Mouse (Mus musculus) effector memory CD4-positive, alpha-beta T cell, adult 5 months (primary cell): ENCODE data around the gene Arntl2. TPM values are rescaled to one million over a fixed set of nuclear protein-coding genes. Genes with fewer than 3 reads are reported as not detected.

ENCODE experiments used
- polyA plus RNA-seq: library from polyadenylated mRNA; unstranded; fragments of 100-300 nt; shearing (Covaris generic); gene quantifications from one replicate; pipeline ENCODE4 v1.2.1, GENCODE M21; 2017

Arntl2 gene
- not detected for polyA plus RNA-seq

DNA sequence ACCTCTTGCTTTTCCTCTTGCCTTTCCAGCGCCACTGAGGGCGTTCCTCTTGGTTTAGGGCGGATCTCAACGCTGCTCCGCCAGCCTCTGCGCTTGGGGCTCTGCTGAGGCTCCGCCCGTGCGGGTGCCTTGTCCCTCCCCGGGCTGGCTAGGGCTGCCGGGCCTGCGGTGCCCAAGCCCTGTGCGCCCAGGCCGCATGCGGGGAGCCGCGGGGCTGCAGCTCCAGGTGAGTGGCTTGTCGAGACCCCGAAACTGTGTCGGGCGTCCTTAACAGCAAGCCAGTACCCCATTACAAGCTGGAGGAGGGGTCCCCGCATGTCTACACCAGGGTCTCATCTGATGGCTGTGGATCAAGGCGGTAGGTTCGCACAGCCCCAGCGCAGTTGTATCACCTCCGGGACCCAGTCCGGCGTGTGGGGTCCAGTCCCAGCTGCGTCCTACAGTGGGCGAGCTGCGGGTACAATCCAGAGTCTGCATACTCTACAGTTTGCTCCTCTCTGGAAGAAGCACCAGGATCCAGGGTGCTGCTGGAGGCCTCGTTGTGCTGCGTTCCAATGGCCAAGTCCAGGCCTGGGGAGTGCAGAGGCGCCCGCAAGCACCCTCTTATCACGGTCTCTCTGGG, at the start of gene Arntl2:
Arntl2 (plus strand) TSS at position 132 of the 622 bp plus-strand sequence.

DNA sequence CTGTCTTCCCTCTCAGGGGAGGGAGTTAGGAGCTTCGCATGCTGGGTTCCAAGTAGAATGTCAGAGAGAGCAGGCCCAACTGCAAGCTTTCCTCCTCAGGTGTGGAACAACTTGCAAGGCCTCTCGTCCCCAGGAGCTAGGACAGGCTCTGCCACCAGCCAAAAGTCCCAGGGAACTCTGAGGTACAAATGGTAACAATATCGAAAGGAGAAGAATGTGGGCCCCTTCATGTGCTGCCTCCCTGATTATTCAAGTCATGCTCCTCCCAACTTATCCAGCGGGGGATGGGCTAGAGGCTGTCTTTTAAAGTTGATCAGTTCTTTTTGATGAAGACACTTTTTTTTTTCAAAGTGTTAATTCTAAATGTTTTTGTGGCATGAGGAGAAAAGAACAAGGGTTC, 54.2 kb downstream of the Arntl2 start, which contains the start of gene Smco2:
Smco2 (plus strand) TSS at position 55 of the 400 bp plus-strand sequence.

Other genes with a start within 250 kb of the Arntl2 start
- 127 TPM for gene Fgfr1op2, start 218.9 kb upstream of the Arntl2 start, polyA plus RNA-seq
- gene Ints13, start 218.2 kb upstream of the Arntl2 start, polyA plus RNA-seq = 79.6 TPM
- gene Med21, start 153.5 kb upstream of the Arntl2 start, polyA plus RNA-seq = 76.9 TPM
- gene Tm7sf3, start 153.2 kb upstream of the Arntl2 start, polyA plus RNA-seq = 18.0 TPM
- 14.4 TPM for gene Stk38l, start 71.1 kb upstream of the Arntl2 start, polyA plus RNA-seq
- not detected for gene Smco2, start 54.0 kb downstream of the Arntl2 start, polyA plus RNA-seq
- 9.2 TPM for gene Ppfibp1, start 92.4 kb downstream of the Arntl2 start, polyA plus RNA-seq
- gene 1700034J05Rik, start 158.4 kb downstream of the Arntl2 start, polyA plus RNA-seq = not detected
- gene Rep15, start 236.5 kb downstream of the Arntl2 start, polyA plus RNA-seq = 0.54 TPM
- 38.3 TPM for gene Mrps35, start 246.7 kb downstream of the Arntl2 start, polyA plus RNA-seq